Mouse (Mus musculus) thymus, postnatal 25 days (tissue): ENCODE results near the gene Olfr1141.

Source experiments
- DNase-seq: peaks from one replicate; pipeline ENCODE4 v3.0.0; 2022

Gene Olfr1141

DNA sequence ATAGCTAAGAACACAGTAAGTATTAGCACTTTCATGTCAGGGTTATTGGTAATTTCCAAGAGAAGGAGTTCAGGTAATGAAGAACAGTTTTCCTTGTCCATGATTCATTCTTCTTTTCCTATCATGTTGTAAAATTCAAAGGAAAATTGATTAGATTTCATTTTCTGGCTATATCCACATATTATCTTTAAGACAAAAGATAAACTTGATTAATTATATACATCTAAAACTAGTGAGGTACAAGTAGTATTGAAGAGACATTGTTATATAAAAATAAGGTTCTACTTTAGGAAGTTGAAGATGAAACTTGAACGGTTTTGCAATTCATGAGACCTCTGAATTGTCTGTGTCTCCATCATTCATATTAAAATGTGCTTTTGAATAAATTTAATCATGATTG, at the start of gene Olfr1141:
Gene Olfr1141 (minus strand): TSS at position 101 of the 400 bp plus-strand sequence.
- DNase-seq = no peak

DNA sequence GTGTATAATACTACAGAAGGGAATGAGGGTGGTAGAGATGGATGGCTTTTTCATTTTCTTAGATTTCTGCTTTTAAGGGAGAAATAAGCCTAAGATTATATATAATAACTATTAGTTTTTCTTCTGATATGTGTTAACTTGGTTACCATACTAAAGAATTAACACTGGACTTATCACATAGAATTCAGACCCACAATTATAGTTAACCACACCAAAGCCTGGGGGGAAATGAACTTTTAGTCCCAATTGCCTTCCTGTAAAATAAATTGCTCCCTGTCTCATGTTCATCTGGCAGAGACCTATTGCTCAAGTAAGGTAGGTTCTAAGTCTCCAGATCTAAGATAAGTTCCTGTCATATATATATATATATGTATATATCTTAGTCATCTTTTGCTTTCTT, 46.5 kb upstream of the Olfr1141 start, which contains the start of gene Olfr1143:
Gene Olfr1143 (plus strand): TSS at position 301 of the 400 bp plus-strand sequence.
- no peak for DNase-seq

DNA sequence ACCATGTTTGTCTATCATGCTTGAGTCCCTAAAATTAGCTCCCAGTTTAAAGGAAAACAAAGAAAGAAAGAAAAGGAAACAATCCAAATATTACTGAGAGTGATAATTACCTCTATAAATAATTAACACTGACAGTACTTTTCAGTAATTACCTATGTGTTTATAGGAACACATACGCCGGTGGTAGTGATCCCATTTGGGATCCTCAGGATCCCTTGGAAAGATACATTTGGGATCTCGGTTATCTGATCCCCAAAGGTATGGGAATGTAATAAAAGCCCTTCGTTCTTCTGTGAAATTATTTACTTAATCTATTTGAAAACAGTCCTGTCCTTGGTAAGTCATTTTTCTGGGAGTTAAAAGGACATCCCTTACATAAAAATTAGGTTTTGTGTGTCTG, 25.4 kb upstream of the Olfr1141 start, which contains the start of gene Olfr152:
Gene Olfr152 (plus strand): TSS at position 301 of the 400 bp plus-strand sequence.
- DNase-seq = no peak

DNA sequence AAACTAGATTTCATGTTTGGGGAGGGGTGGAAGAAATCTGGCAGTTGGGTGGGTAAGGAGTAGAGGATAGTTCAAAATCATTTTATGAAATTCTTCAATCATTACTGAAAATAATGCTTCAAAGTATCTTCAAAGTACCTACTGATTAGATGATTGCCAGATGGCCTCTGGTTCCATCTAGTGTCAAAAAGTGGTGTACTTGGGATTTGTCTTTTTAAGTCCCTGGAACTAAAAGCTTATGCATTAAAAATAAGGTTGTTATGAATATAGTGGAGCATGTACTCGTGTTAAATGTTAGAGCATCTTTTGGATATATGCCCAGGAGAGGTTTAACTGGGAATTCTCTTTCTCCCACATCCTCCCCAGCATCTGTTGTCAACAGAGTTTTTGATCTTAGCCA, 22.4 kb upstream of the Olfr1141 start:
- DNase-seq = no peak

DNA sequence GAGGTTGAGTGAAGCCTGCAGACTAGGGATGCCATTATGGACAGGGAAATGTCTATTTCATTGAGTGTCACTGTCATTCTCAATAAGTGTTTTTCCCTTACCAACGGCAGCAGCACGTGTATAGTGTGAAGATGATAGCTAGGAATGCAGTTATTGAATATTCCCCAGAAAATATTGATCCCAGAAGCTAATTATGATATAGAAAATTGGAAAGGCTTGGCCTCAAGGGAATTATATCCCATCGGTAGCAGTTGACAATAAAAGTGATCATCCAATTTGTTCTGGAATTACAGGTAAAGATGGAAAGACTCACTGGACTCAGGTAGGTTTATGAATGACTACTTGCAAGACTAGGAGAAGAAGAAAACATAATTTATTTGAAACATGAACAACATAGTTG, 10.3 kb downstream of the Olfr1141 start, which contains the start of gene Olfr1140:
Gene Olfr1140 (plus strand): TSS at position 301 of the 400 bp plus-strand sequence.
- no peak for DNase-seq

DNA sequence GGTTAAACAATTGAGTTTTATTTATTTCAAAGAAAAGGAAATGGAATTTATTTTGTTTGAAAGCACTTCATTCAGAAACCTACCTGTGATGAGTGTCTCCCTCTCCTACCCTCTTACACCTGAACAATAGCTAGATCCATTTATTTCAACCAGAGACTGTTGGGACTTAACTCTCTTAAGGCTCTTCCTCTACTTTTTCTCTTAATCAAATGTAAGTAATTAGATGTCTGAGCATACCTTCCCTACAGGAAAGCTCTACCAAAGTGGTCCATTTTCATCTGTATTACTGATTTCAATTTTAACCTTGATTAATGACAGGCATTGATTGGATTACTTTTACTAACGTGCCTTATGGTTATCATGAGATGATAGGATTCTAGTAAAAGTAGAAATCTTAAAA, 13.9 kb downstream of the Olfr1141 start, which contains the start of gene Olfr1138:
Gene Olfr1138 (minus strand): TSS at position 101 of the 400 bp plus-strand sequence.
- DNase-seq = no peak

DNA sequence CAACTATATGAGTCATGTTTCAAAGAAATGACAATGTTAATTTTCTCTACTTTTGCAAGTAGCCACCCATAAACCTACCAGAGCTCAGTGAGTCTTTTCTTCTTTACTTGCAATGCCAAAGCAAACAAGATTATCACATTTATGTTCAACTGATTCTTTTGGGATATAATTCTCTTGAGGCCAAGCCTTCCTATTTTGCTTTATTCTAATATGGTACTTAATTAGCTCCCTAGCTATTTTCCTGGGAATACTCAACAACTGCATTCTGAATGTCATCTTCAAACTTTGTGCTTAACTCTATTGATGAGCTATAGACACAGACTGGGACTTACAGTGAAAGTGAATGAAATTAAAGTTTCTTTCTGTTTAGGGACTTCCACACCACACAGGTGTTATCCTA, 40.7 kb downstream of the Olfr1141 start, which contains the start of gene Olfr1137:
Gene Olfr1137 (minus strand): TSS at position 101 of the 400 bp plus-strand sequence.
- DNase-seq = no peak
